ENCODE assay signal across 8 mouse cellular contexts in the genomic region with DNA sequence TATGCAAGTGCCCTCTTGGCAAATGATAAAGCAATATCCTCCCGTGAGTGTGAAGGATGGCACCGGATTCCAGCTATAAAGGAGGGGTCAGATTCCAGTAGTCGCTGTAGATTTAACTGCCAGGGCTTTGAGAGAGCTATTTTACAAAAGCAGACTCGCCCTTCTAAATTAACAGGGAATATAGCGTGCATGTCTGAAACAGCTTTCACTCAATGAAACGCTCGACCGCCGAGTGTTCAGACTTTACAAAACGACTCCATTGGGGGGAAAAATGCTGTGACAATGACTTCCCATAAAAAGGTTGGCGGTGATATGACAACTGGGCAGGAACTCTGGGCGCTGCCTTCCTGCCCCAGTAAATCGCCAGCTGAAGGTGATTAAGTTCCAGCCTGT. TPM values are rescaled to one million over a fixed set of nuclear protein-coding genes. Genes with fewer than 3 reads are reported as not detected.
DNase-seq lines count a peak whose midpoint lies in the region; ATAC-seq and TF ChIP-seq lines count a peak whose summit lies in the region.

No protein-coding gene starts in this region.

- ATAC-seq in liver, embryonic 12.5 days, result no peak
- ATAC-seq in stomach, postnatal 0 days (ENCODE audit: low FRiP score, low TSS enrichment), result no peak

- TF ChIP-seq EP300 in stomach, postnatal 0 days (optimal IDR thresholded peaks at IDR 0.05), result no peak

- no peak for DNase-seq in cerebellum, adult 2 months
- no peak for DNase-seq in cerebellum, adult 18-20 months
- no peak for DNase-seq in spleen, adult 2 months (ENCODE audit: low read depth in 1 of 2, low spot score in 2 of 2)
- DNase-seq in spleen, postnatal 4 days (ENCODE audit: low spot score in 2 of 2), result no peak
- no peak for DNase-seq in stomach, postnatal 0 days (ENCODE audit: low spot score)
- no peak for DNase-seq in adrenal gland, postnatal 4 days (ENCODE audit: low spot score in 2 of 2)
- DNase-seq in cerebellum, postnatal 36 days, result no peak

- peak overlapping the region; percentile 83 for H3K4me2 ChIP-seq in liver, embryonic 12.5 days
- H3K4me2 ChIP-seq in stomach, postnatal 0 days (replicated peaks; ENCODE audit: low read depth), result peak overlapping the region; percentile 72

- peak overlapping the region; percentile 68 for H3K9ac ChIP-seq in liver, embryonic 12.5 days
- peak overlapping the region; percentile 78 for H3K9ac ChIP-seq in stomach, postnatal 0 days (ENCODE audit: low read length)

- no peak overlapping the region for H3K27ac ChIP-seq in cerebellum, adult 2 months (ENCODE audit: insufficient read depth, low read length)
- no peak overlapping the region for H3K27ac ChIP-seq in spleen, adult 2 months (ENCODE audit: insufficient read depth, low read length)
- H3K27ac ChIP-seq in liver, embryonic 12.5 days, result peak overlapping the region; percentile 26; the same call in 1 of the 2 replicates
- H3K27ac ChIP-seq in stomach, postnatal 0 days (replicated peaks), result peak overlapping the region; percentile 86

- no peak for TF ChIP-seq POLR2A in cerebellum, adult 2 months (IDR thresholded peaks at IDR 0.05; ENCODE audit: borderline replicate concordance, insufficient read depth, low read length)
- no peak for TF ChIP-seq POLR2A in spleen, adult 2 months (IDR thresholded peaks at IDR 0.05; ENCODE audit: low read depth, low read length)

- 1% methylated on average over 13 of the region's 13 CpGs for WGBS in cerebellum, adult 2 months
- WGBS in spleen, adult 2 months, result 14% methylated on average over 13 of the region's 13 CpGs
- 3% methylated on average over 13 of the region's 13 CpGs for WGBS in liver, embryonic 12.5 days (ENCODE audit: insufficient replicate concordance)
- 2% methylated on average over 13 of the region's 13 CpGs for WGBS in stomach, postnatal 0 days

- peaks cover 1% of the 10 kb centered on the region; the same call in 1 of the 2 replicates for H3K27me3 ChIP-seq in cerebellum, adult 2 months (ENCODE audit: control insufficient read depth, insufficient read depth, low read length)
- H3K27me3 ChIP-seq in spleen, adult 2 months (ENCODE audit: control insufficient read depth, insufficient read depth, low read length), result peaks cover 12% of the 10 kb centered on the region
- peaks cover 42% of the 10 kb centered on the region for H3K27me3 ChIP-seq in liver, embryonic 12.5 days (replicated peaks)
- H3K27me3 ChIP-seq in stomach, postnatal 0 days (ENCODE audit: control insufficient read depth, insufficient read depth, low read length), result no peaks in the 10 kb centered on the region

- no peak for TF ChIP-seq CTCF in cerebellum, adult 2 months (IDR thresholded peaks at IDR 0.05; ENCODE audit: borderline replicate concordance, insufficient read depth, low read depth, low read length)
- TF ChIP-seq CTCF in spleen, adult 2 months (IDR thresholded peaks at IDR 0.05; ENCODE audit: extremely low read depth, insufficient read depth, insufficient read length, insufficient replicate concordance), result no peak
- no peak for TF ChIP-seq CTCF in stomach, postnatal 0 days (IDR thresholded peaks at IDR 0.05; ENCODE audit: low read depth)

- peak overlapping the region; percentile 65 for H3K4me3 ChIP-seq in cerebellum, adult 2 months (replicated peaks; ENCODE audit: insufficient read depth, low read depth, low read length)
- H3K4me3 ChIP-seq in spleen, adult 2 months (ENCODE audit: extremely low read depth, insufficient read depth, insufficient read length), result peak overlapping the region; percentile 55
- H3K4me3 ChIP-seq in liver, embryonic 12.5 days, result peak overlapping the region; percentile 65
- H3K4me3 ChIP-seq in stomach, postnatal 0 days (ENCODE audit: low read depth, low read length), result peak overlapping the region; percentile 84

- no peaks in the 10 kb centered on the region for H3K4me1 ChIP-seq in cerebellum, adult 2 months (ENCODE audit: control insufficient read depth, insufficient read depth, low read length)
- H3K4me1 ChIP-seq in spleen, adult 2 months (ENCODE audit: control insufficient read depth, insufficient read depth, insufficient read length), result peaks cover 8% of the 10 kb centered on the region
- H3K4me1 ChIP-seq in liver, embryonic 12.5 days, result no peaks in the 10 kb centered on the region
- H3K4me1 ChIP-seq in stomach, postnatal 0 days (replicated peaks; ENCODE audit: control insufficient read depth, insufficient read depth), result 0 out of 2 replicates have a peak, but pooled peaks cover 2% of the 10 kb centered on the region

- H3K36me3 ChIP-seq in spleen, adult 2 months (ENCODE audit: control insufficient read depth, insufficient read depth, low read length), result no peaks in the 10 kb centered on the region
- no peaks in the 10 kb centered on the region for H3K36me3 ChIP-seq in liver, embryonic 12.5 days
- H3K36me3 ChIP-seq in stomach, postnatal 0 days (ENCODE audit: control insufficient read depth, insufficient read depth, low read length), result no peaks in the 10 kb centered on the region

- no peaks in the 10 kb centered on the region for H3K9me3 ChIP-seq in liver, embryonic 12.5 days (replicated peaks)
- no peaks in the 10 kb centered on the region for H3K9me3 ChIP-seq in stomach, postnatal 0 days (ENCODE audit: control insufficient read depth, low read length)

RNA-seq across cellular contexts. Expression of gene Srgap1, which starts 0.6 kb away (rescaled TPM):
- 18.5 and 18.7 TPM in 2 replicates for polyA plus RNA-seq in cerebellum, adult 2 months (2012; rRNA removed)
- 0.46 and 0.58 TPM in 2 replicates for polyA plus RNA-seq in spleen, adult 2 months (2012; rRNA removed)
- polyA plus RNA-seq in liver, embryonic 12.5 days (2016; fragmentation: Nextera tagmentation; extraction: Ambion mirVana), result 2.3 and 2.7 TPM in 2 replicates
- 4.6 and 5.2 TPM in 2 replicates for polyA plus RNA-seq in stomach, postnatal 0 days (2015; fragmentation: Nextera tagmentation; extraction: Ambion mirVana)
- 10 to 100 TPM in 1 of 2 experiments, 1 to 10 TPM in 1; 8.5 to 13.5 TPM for total RNA-seq in adrenal gland, postnatal 4 days (2021)

RNA-seq across cellular contexts. Expression of gene Rxylt1, which starts 50.7 kb away (rescaled TPM):
- 21.6 and 24.7 TPM in 2 replicates for polyA plus RNA-seq in cerebellum, adult 2 months (2012; rRNA removed)
- 1.5 and 2.4 TPM in 2 replicates for polyA plus RNA-seq in spleen, adult 2 months (2012; rRNA removed)
- polyA plus RNA-seq in liver, embryonic 12.5 days (2016; fragmentation: Nextera tagmentation; extraction: Ambion mirVana), result 20.1 and 21.5 TPM in 2 replicates
- polyA plus RNA-seq in stomach, postnatal 0 days (2015; fragmentation: Nextera tagmentation; extraction: Ambion mirVana), result 45.8 and 46.1 TPM in 2 replicates
- total RNA-seq in adrenal gland, postnatal 4 days (2021), result 10 to 100 TPM; 61.2 to 63.4 TPM

Comparison
In these comparisons a context has a peak if more than half of its experiments do, and no peak if none do; other contexts are left out.
1. H3K27ac ChIP-seq: peak in liver, embryonic 12.5 days (single experiment) and stomach, postnatal 0 days (single experiment); none in cerebellum, adult 2 months (single experiment) and spleen, adult 2 months (single experiment).
2. Peak in every context shown above with its lines, with median percentiles within 50 percentile points of each other: H3K4me3 ChIP-seq.